Mouse (Mus musculus) induced T-regulatory cell, adult 2 months (primary cell): ENCODE results near the gene Gabra5.

Source experiments
- DNase-seq: peaks from one replicate; pipeline ENCODE4 v3.0.0-alpha.2; 2012; ENCODE audit warnings: low read depth

Gene Gabra5

DNA sequence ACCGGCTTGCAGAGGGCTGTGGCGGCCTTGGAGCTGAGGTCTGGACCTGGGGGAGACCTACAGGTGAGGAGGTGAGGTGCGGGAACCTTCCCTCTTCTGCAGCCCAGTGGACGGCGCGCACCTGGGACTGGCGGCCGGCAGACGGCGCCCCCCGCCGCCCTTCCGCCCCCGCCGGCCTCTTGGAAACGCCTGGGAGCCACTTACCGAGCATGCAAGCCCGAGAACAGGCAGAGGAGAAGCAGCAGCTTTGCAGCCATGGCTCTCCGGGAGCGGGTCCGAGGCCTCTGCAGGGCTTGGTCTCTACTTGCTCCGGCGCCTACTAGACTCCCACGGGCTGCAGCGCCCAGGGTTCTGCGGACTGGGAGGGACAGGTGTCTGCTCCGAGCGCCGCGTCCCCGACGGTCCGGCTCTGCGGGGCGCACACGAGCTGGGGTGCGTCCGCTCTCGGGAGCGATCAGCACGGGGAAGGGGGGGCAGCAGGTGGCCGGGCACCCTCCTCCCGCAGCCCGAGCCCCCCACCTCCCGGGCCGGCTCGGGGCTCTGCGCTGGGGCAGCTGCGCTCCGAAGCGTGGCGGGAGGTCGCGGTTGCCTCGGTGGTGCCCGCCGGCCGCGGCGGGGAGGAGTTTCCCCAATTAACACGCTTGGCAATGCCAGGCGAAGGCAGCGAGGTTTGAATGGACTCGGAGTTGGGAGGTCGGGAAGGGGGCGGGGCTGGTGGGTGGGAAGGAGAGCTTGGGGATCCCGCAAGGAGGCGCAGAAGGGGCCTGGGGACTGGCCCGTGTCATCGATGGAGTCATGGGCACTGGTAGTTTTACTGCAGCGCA, 123.1 kb downstream of the Gabra5 start, which contains the start of gene Gabrg3:
Gene Gabrg3 (minus strand): TSS at position 672 of the 824 bp plus-strand sequence.
- DNase-seq: no peak

DNA sequence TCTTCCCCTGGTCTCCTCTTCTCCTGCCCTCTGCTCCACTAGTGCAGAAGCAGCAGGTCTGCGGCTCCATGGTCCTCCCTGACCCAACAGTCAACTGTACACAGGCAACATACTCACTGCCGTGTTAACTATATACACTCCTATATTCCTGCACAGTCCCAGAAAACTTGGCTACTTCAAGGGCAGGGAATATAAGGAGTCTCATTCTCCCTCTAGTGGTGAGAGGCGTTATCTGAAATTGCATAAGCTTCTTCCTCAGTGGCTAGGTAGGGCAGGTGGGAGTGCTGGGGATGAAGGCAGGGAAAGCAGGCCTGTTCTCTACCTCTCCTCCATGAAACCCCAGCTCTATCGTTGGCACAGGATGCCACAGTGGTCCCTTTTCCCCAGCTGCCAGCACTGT, 125.7 kb downstream of the Gabra5 start:
- no peak for DNase-seq

DNA sequence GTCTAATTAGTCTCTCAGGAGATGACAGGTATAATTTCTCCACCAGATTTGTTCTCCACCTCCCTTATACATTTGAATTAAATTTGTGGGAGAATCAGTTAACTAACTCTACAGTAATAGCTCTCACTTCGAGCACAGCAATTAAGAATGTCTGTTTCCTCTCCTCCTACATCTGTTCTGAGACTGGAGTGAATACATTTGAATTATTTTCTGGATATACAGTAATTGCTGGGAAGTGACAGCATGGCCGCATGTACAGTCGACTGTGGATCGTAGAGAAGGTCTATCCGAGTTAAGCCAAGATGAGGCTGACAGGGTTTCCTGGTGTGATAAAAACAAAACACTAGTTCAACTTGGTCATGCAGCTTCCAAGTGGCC, 143.9 kb downstream of the Gabra5 start:
- DNase-seq: no peak

DNA sequence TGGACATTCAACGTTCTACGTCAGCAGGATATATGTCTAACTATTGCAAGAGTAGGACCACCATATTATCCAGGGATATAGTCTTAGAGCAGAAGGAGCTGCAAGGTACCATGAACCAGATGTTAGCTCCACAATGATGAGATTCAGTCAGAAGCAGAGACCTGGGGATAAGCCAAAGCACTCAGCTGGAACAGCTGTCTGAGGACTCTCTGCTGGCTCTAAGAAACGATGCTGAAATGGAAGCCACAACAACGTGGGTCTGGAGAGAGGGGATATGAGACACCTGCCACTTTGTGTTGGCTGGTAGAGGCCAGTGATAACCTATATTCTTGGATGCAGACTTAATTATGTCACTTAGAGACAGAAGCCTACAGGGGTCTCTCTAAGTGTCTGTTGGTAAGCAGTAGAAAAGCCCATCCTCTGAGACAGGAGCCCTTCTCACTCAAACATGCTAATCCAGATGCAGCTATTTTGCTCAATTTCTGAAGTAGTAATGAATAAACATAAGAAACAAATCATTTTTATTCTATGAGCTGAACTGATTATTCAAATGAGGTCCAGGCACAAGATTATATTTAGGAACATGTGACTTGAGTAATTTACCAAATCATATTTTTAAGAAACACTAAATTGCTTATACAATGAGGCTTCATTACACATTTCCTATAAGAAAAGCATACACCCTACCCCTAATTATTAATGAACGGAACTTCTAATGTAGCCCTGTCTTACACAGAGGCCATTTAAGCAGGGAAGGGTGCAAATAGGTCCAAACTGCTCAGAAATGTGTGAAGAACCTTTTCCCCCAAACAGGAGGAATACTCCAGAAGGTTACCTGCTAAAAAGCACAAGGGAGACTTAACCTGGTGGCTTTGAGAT, 144.5 kb downstream of the Gabra5 start:
- DNase-seq: no peak

DNA sequence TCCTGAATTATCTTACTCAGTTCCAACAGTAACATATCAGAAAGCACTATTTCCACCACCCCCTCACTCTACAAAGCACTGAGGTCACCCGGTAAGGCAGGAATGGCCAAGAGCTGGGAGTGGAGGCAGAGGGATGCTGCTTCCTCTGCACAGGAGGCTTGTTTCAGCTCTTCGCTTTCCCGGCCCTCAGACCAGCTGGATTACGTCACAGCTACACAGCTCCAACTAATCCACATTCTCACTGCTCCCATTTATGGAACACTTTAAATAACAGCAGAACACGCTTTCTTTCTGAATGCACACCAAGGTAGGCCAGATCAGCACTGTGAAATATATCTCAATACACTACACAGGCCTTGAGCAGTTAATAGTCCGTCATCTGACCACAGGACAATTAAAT, 146.0 kb downstream of the Gabra5 start:
- DNase-seq: no peak

DNA sequence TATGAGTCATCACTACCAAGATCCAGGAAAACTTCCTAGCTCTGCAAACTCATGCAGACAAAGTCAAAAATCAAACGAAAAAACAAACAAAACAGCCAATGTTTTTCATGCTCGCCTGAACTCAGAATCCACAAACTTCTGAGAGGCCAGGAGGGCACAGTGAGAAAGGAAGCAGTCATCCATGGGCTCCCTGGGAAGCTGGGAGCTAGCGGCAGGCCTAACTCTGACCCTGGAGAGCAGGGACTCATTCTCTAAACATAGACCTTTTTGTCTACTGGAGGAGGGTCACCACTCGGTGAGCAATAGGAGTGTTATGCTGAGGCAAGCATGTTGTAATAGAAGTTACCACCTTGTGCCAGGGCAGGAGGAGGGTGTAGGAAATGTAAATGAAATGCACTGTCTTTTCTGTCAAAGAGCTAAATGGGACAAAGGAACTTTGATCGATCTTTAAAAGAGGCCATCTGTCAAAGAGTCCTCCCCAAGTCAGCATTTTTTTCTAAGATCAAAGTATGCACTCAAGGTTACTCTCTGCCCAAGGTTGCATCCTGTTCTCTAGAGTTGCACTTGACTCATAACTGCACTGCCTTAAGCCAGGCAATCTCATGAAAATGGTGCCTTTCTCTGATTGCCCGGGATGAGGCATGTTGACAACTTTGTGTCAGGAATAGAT, 151.9 kb downstream of the Gabra5 start:
- DNase-seq: no peak
